Mouse (Mus musculus): ENCODE measurements at regions not wholly inside any gene's neighbourhood (a gene's known extent, or its start where the extent isn't known, plus 50 kb on each side); places are given as distances from the start of the nearest gene placed in this dataset.

DNA sequence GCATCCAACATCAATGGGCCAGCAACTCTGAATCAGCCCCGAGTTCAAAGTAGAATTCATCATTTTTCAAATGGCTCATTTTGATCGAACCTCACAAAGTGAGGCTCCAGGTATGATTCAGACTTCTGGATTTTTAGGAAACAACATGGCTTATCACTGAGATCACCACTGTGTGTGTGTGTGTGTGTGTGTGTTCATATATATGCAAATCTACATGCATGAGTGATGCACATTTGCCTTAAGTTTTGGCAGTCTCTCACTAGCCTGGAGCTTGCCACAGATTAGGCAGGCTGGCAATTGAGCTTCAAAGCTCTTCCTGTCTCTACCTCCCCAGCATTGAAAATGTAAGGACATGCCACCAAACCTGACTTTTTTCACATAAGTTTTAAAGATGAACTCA, 195.1 kb upstream of the Mindy3 start:
- no peak for DNase-seq

GRCm38 (mm10) chr2:12613858-12614257, 194.6 kb upstream of the Mindy3 start:
- no peak for DNase-seq

GRCm38 (mm10) chr2:12582566-12582965, 163.3 kb upstream of the Mindy3 start:
- peak in 1 of 2 experiments; percentile 11 for DNase-seq

- no peak for DNase-seq
These were observed 138.5 kb upstream of the Mindy3 start for GRCm38 (mm10) chr2:12557736-12558135.

GRCm38 (mm10) chr2:12522411-12522810, 103.1 kb upstream of the Mindy3 start:
- DNase-seq = no peak

DNA sequence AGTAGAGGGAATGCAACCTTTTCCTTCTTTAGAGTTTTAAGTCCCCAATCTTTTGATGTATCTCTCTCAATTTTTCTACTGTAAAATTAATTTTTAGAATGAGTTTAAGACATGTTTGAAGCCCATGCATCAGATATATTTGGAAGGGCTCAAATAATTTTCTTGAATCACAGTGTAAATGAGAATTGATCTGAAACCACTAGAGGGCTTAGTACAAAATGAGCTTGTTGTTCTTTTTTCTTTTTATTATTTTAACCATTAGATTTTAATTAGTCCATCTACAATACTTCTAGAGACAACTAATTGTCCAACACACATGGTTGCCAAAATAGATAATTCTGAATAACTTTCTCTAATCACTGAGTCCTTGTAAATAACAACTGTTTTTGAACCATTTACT, 102.5 kb upstream of the Mindy3 start:
- no peak for DNase-seq

DNA sequence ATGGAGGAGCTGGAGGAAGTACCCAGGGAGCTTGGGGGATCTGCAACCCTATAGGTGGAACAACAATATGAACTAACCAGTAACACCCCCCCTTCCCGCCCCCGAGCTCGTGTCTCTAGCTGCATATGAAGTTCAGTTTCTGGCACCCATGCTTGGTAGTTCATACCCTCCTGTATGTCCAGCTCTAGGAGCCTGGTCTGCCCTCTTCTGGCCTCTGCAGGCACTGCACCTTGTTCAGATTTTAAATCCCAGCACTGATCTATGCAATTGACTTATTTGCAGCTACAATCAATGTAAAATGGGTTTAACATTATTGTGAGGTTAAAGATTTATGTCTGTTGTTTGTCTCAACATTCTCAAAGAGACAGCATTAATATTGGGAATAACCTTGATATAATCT, 73.1 kb upstream of the Mindy3 start:
- no peak for DNase-seq

DNA sequence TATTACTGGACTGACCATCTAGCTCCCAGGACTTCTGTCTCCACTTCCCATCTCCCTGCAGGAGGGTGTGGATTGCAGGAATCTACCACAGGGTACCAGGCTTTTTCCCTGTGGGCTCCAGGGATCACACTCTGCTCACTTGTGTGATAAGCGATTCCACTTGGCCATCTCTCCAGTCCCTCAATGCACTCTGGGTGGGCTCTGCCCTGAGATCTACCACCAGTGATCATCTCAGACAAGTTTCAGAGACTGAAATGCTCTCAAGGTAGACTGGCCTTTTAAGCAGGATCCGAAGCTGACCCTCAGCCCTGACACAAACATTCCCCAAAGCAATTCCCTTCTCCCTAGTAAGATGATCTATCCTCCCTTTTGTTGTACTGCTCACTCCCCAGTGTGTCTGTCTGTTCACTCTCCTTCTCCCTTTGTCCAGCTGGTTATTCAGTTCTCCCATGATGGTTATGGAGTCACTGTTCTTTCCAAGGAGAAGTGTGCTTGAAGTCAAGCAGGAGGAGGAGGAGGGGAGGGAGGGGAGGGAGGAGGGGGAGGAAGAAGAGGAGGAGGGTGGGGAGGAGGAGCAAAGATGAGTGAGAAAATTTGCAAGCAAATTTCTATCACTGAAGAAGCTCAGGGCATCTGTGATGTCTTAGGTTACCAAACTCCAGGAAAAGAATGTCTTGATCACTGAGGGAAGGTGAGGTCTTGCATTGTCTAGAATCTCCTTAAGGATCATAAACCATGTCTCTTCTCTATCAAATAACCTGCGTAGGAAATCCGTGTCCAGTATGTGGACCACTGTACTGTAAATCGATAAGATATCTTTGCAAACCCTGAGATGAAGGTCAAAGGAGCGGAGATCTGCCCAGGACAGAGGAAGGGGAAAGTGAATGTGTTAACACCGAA, 50.4 kb upstream of the Mindy3 start:
- DNase-seq = no peak
